Mouse (Mus musculus): ENCODE data around the gene Cbx8. TPM values are rescaled to one million over a fixed set of nuclear protein-coding genes. Genes with fewer than 3 reads are reported as not detected.

Cbx8 gene
- polyA plus RNA-seq, 1 experiment from 2014 or later, result 9.8 TPM

- H3K4me2 ChIP-seq (replicated peaks), result no peak overlapping the region
- ATAC-seq (ENCODE audit: low FRiP score) (no peak), DNase-seq (ENCODE audit: low spot score) (no peak)
- no peak overlapping the region for H3K4me3 ChIP-seq (replicated peaks; ENCODE audit: low read length)
- H3K27me3 ChIP-seq (ENCODE audit: control insufficient read depth, insufficient read depth, low read length), result no peaks in the 10 kb centered on the region
- peaks cover 20% of the 10 kb centered on the region for H3K4me1 ChIP-seq (replicated peaks; ENCODE audit: control insufficient read depth, insufficient read depth, low read length)
- H3K9me3 ChIP-seq (ENCODE audit: control insufficient read depth, low read length), result no peaks in the 10 kb centered on the region
- WGBS, result 62% methylated on average over 2 of the region's 2 CpGs
- no peak overlapping the region for H3K27ac ChIP-seq
- no peaks in the 10 kb centered on the region for H3K36me3 ChIP-seq (replicated peaks; ENCODE audit: control insufficient read depth, insufficient read depth)
- H3K9ac ChIP-seq, result no peak overlapping the region
Observed at GRCm38 (mm10) chr11:119000877-119001276, 39.9 kb downstream of the Cbx8 start.

DNA sequence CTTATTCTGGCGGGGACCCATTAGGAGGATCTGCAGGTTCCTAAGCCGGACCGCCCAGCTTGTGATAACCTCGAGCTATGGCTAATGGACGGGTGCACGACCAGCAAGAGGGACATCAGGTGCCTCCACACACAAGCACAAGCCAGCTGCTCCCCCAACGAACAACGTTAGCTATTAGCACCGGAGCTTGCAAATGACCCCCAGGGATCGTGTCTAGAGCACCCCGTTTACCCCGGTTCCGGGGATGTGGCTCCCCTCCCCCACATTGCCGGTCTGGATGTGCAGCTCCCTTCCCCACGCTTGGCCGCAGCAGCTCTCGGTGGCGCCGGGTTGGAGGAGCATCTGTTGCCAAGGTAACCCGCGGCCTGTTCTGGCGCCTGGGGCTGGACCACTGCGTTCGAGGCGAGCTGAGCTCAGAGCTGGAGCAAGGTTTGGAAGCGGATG lies 41.4 kb downstream of the Cbx8 start:
- peak overlapping the region; percentile 46; the same call in 1 of the 2 replicates for H3K9ac ChIP-seq
- no peaks in the 10 kb centered on the region for H3K9me3 ChIP-seq (ENCODE audit: control insufficient read depth, low read length)
- H3K27me3 ChIP-seq (ENCODE audit: control insufficient read depth, insufficient read depth, low read length), result no peaks in the 10 kb centered on the region

GRCm38 (mm10) chr11:118998540-118999265 lies 42.1 kb downstream of the Cbx8 start:
- WGBS, result 4% methylated on average over 30 of the region's 30 CpGs

More for the DNA sequence above, 41.4 kb downstream of the Cbx8 start:
- H3K36me3 ChIP-seq (replicated peaks; ENCODE audit: control insufficient read depth, insufficient read depth), result no peaks in the 10 kb centered on the region
- no peak overlapping the region; the same call in 1 of the 2 replicates for H3K4me3 ChIP-seq (replicated peaks; ENCODE audit: low read length)
- peak; percentile 64 for DNase-seq (ENCODE audit: low spot score)
- peak overlapping the region; percentile 59 for H3K4me2 ChIP-seq (replicated peaks)
- H3K4me1 ChIP-seq (replicated peaks; ENCODE audit: control insufficient read depth, insufficient read depth, low read length), result peaks cover 24% of the 10 kb centered on the region
- H3K27ac ChIP-seq, result peak overlapping the region; percentile 76
- ATAC-seq (ENCODE audit: low FRiP score), result peak; percentile 61
- 3% methylated on average over 26 of the region's 26 CpGs for WGBS

DNA sequence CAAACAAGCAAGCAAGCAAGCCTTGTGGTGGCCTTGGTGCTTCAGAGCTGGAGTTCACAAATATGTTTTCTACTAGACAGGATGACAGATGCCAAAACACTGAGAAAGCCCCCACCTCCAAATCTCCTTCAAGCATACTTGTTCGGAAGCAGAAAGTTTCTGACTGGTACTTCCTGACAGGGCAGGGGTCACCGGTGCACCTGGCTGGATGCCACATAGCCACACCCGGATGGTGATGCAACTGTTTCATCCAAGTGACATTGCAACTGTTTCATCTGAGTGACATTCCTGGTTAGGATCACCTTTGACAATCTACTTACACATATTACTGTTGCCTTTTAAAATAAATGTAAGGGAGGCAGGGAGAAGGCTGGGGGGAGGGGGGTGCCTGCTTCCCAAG lies 43.6 kb downstream of the Cbx8 start:
- DNase-seq (ENCODE audit: low spot score) (no peak), ATAC-seq (ENCODE audit: low FRiP score) (no peak)
- no peaks in the 10 kb centered on the region for H3K27me3 ChIP-seq (ENCODE audit: control insufficient read depth, insufficient read depth, low read length)
- no peak overlapping the region for H3K9ac ChIP-seq
- no peaks in the 10 kb centered on the region for H3K36me3 ChIP-seq (replicated peaks; ENCODE audit: control insufficient read depth, insufficient read depth)
- no peak overlapping the region for H3K27ac ChIP-seq
- H3K4me3 ChIP-seq (replicated peaks; ENCODE audit: low read length), result no peak overlapping the region
- WGBS, result 87% methylated on average over 3 of the region's 3 CpGs
- H3K9me3 ChIP-seq (ENCODE audit: control insufficient read depth, low read length), result no peaks in the 10 kb centered on the region
- H3K4me2 ChIP-seq (replicated peaks), result no peak overlapping the region
- peaks cover 24% of the 10 kb centered on the region for H3K4me1 ChIP-seq (replicated peaks; ENCODE audit: control insufficient read depth, insufficient read depth, low read length)

More at GRCm38 (mm10) chr11:118998540-118999265, 42.1 kb downstream of the Cbx8 start:
- Histone ChIP-seq H3K9ac (peak overlapping the region; percentile 46; the same call in 1 of the 2 replicates), H3K36me3 (replicated peaks; ENCODE audit: control insufficient read depth, insufficient read depth) (no peaks in the 10 kb centered on the region), H3K27ac (peak overlapping the region; percentile 76), H3K4me3 (replicated peaks; ENCODE audit: low read length) (peak overlapping the region; percentile 15), H3K9me3 (ENCODE audit: control insufficient read depth, low read length) (no peaks in the 10 kb centered on the region), H3K27me3 (ENCODE audit: control insufficient read depth, insufficient read depth, low read length) (no peaks in the 10 kb centered on the region), H3K4me2 (replicated peaks) (peak overlapping the region; percentile 59), H3K4me1 (replicated peaks; ENCODE audit: control insufficient read depth, insufficient read depth, low read length) (peaks cover 24% of the 10 kb centered on the region)
- ATAC-seq (ENCODE audit: low FRiP score), result peak; percentile 82
- DNase-seq (ENCODE audit: low spot score), result peak; percentile 96

DNA sequence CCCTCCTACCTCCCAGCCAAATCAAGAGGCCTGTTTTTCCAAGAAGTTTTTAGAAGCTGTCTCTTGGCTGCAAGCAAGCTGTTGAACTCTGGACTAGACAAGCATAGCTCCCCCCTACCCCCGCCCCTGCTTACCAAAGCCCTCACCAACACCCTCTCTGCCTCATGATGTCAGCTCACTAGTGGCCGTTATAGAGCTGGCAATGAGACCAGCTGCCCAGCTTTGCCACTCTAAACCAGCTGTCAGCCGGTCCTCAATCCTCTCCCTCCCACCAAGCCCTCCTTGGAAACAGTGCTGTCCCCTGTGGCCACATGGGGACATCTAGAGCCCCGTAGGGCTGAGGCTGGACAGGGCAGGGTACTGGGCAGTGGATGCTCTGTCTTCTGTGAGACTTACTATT lies 45.3 kb downstream of the Cbx8 start:
- ATAC-seq (ENCODE audit: low FRiP score) (no peak), DNase-seq (ENCODE audit: low spot score) (no peak)
- Histone ChIP-seq H3K27me3 (ENCODE audit: control insufficient read depth, insufficient read depth, low read length) (no peaks in the 10 kb centered on the region), H3K9me3 (ENCODE audit: control insufficient read depth, low read length) (no peaks in the 10 kb centered on the region), H3K36me3 (replicated peaks; ENCODE audit: control insufficient read depth, insufficient read depth) (no peaks in the 10 kb centered on the region), H3K4me1 (replicated peaks; ENCODE audit: control insufficient read depth, insufficient read depth, low read length) (peaks cover 24% of the 10 kb centered on the region), H3K27ac (no peak overlapping the region), H3K4me2 (replicated peaks) (no peak overlapping the region), H3K4me3 (replicated peaks; ENCODE audit: low read length) (no peak overlapping the region), H3K9ac (no peak overlapping the region)
- 17% methylated on average over 4 of the region's 4 CpGs for WGBS

- H3K9ac ChIP-seq, result no peak overlapping the region
- H3K9me3 ChIP-seq (ENCODE audit: control insufficient read depth, low read length), result no peaks in the 10 kb centered on the region
- H3K27ac ChIP-seq, result no peak overlapping the region
- no peak overlapping the region for H3K4me2 ChIP-seq (replicated peaks)
- DNase-seq (ENCODE audit: low spot score), result no peak
- H3K4me3 ChIP-seq (replicated peaks; ENCODE audit: low read length), result no peak overlapping the region
- H3K36me3 ChIP-seq (replicated peaks; ENCODE audit: control insufficient read depth, insufficient read depth), result no peaks in the 10 kb centered on the region
- 77% methylated on average over 3 of the region's 3 CpGs for WGBS
- H3K4me1 ChIP-seq (replicated peaks; ENCODE audit: control insufficient read depth, insufficient read depth, low read length), result peaks cover 5% of the 10 kb centered on the region; the same call in 1 of the 2 replicates
- H3K27me3 ChIP-seq (ENCODE audit: control insufficient read depth, insufficient read depth, low read length), result no peaks in the 10 kb centered on the region
- ATAC-seq (ENCODE audit: low FRiP score), result no peak
Observed at GRCm38 (mm10) chr11:118992781-118993180, 48.0 kb downstream of the Cbx8 start.

DNA sequence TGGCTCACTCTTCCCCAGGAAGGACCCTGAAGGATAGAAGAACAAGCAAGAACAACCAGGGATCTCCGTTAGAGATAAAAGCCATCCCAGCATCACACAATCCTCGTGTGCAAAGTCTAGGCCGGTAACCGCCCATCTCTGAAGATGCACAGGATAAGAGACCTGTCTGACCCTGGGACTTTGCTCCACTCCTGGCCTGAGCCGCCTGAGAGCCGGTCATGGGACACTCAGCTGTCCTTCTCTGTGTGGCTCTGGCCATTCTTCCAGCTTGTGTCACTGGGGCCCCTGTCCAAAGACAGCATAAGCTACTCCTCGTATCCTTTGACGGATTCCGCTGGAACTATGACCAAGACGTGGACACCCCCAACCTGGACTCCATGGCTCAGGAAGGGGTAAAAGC lies 52.8 kb downstream of the Cbx8 start, which contains the start of gene Enpp7:
Gene Enpp7 (plus strand): TSS at position 190 of the 400 bp plus-strand sequence.
- no peaks in the 10 kb centered on the region for H3K27me3 ChIP-seq (ENCODE audit: control insufficient read depth, insufficient read depth, low read length)
- WGBS, result 91% methylated on average over 10 of the region's 10 CpGs
- DNase-seq (ENCODE audit: low spot score) (no peak), ATAC-seq (ENCODE audit: low FRiP score) (no peak)
- H3K9ac ChIP-seq, result no peak within 1 kb of the TSS
- no peak within 1 kb of the TSS for H3K4me3 ChIP-seq (replicated peaks; ENCODE audit: low read length)
- no peaks in the 10 kb centered on the region for H3K36me3 ChIP-seq (replicated peaks; ENCODE audit: control insufficient read depth, insufficient read depth)
- H3K27ac ChIP-seq, result no peak within 1 kb of the TSS
- H3K4me2 ChIP-seq (replicated peaks), result no peak within 1 kb of the TSS
- H3K9me3 ChIP-seq (ENCODE audit: control insufficient read depth, low read length), result no peaks in the 10 kb centered on the region
- H3K4me1 ChIP-seq (replicated peaks; ENCODE audit: control insufficient read depth, insufficient read depth, low read length), result 0 out of 2 replicates have a peak, but pooled peaks cover 1% of the 10 kb centered on the region

Other genes starting within 250 kb of the Cbx8 start
- 64.7 and 69.3 TPM in 2 replicates for gene Rbfox3, start 129.4 kb downstream of the Cbx8 start, polyA plus RNA-seq (2014; fragmentation: Nextera tagmentation; extraction: Ambion mirVana)
- gene Enpp7, start 52.8 kb downstream of the Cbx8 start, polyA plus RNA-seq (2014; fragmentation: Nextera tagmentation; extraction: Ambion mirVana), result not detected in 2 replicates
- gene Cbx2, start 18.0 kb downstream of the Cbx8 start, polyA plus RNA-seq (2014; fragmentation: Nextera tagmentation; extraction: Ambion mirVana), result 10.7 and 13.7 TPM in 2 replicates
- 16.8 and 20.2 TPM in 2 replicates for gene Cbx4, start 45.3 kb upstream of the Cbx8 start, polyA plus RNA-seq (2014; fragmentation: Nextera tagmentation; extraction: Ambion mirVana)
- gene Tbc1d16, start 187.5 kb upstream of the Cbx8 start, polyA plus RNA-seq (2014; fragmentation: Nextera tagmentation; extraction: Ambion mirVana), result 39.3 and 41.2 TPM in 2 replicates
- 12.0 and 14.1 TPM in 2 replicates for gene Ccdc40, start 187.6 kb upstream of the Cbx8 start, polyA plus RNA-seq (2014; fragmentation: Nextera tagmentation; extraction: Ambion mirVana)
- gene Gaa, start 226.9 kb upstream of the Cbx8 start, polyA plus RNA-seq (2014; fragmentation: Nextera tagmentation; extraction: Ambion mirVana), result 78.7 and 82.4 TPM in 2 replicates

Measured in hindbrain, embryonic 14.5 days (tissue).